Mouse (Mus musculus): Measurements from ENCODE around the gene Med23. TPM values are rescaled to one million over a fixed set of nuclear protein-coding genes. Genes with fewer than 3 reads are reported as not detected.

The Med23 gene
- polyA plus RNA-seq, 1 experiment from 2014 or later: 28.4 TPM

GRCm38 (mm10) chr10:24950223-24950622, 80.4 kb downstream of the Med23 start:
- WGBS: 77% methylated on average over 4 of the region's 4 CpGs
- Histone ChIP-seq H3K27me3 (replicated peaks; ENCODE audit: low read depth, poor library complexity, severe bottlenecking) (no peaks in the 10 kb centered on the region), H3K4me3 (no peak overlapping the region), H3K9me3 (no peaks in the 10 kb centered on the region), H3K27ac (replicated peaks) (no peak overlapping the region), H3K36me3 (replicated peaks) (no peaks in the 10 kb centered on the region), H3K4me1 (no peaks in the 10 kb centered on the region)
- no peak for DNase-seq (ENCODE audit: low spot score)

GRCm38 (mm10) chr10:24951575-24951974, 81.8 kb downstream of the Med23 start:
- no peak for DNase-seq (ENCODE audit: low spot score)
- Histone ChIP-seq H3K4me3 (no peak overlapping the region), H3K36me3 (replicated peaks) (no peaks in the 10 kb centered on the region), H3K27me3 (replicated peaks; ENCODE audit: low read depth, poor library complexity, severe bottlenecking) (no peaks in the 10 kb centered on the region), H3K4me1 (no peaks in the 10 kb centered on the region), H3K9me3 (no peaks in the 10 kb centered on the region), H3K27ac (replicated peaks) (no peak overlapping the region)
- 93% methylated on average over 8 of the region's 8 CpGs for WGBS

GRCm38 (mm10) chr10:24952549-24952948, 82.8 kb downstream of the Med23 start:
- no peak overlapping the region for H3K4me3 ChIP-seq
- no peak overlapping the region for H3K27ac ChIP-seq (replicated peaks)
- 92% methylated on average over 7 of the region's 7 CpGs for WGBS
- H3K36me3 ChIP-seq (replicated peaks): no peaks in the 10 kb centered on the region
- H3K4me1 ChIP-seq: no peaks in the 10 kb centered on the region
- H3K27me3 ChIP-seq (replicated peaks; ENCODE audit: low read depth, poor library complexity, severe bottlenecking): no peaks in the 10 kb centered on the region
- H3K9me3 ChIP-seq: no peaks in the 10 kb centered on the region
- DNase-seq (ENCODE audit: low spot score): no peak

GRCm38 (mm10) chr10:24953876-24954275, 84.1 kb downstream of the Med23 start:
- Histone ChIP-seq H3K27ac (replicated peaks) (no peak overlapping the region), H3K36me3 (replicated peaks) (no peaks in the 10 kb centered on the region), H3K27me3 (replicated peaks; ENCODE audit: low read depth, poor library complexity, severe bottlenecking) (no peaks in the 10 kb centered on the region), H3K9me3 (no peaks in the 10 kb centered on the region), H3K4me3 (no peak overlapping the region), H3K4me1 (peaks cover 6% of the 10 kb centered on the region)
- WGBS: 87% methylated on average over 6 of the region's 6 CpGs
- no peak for DNase-seq (ENCODE audit: low spot score)

- Histone ChIP-seq H3K36me3 (replicated peaks) (no peaks in the 10 kb centered on the region), H3K27ac (replicated peaks) (no peak overlapping the region), H3K27me3 (replicated peaks; ENCODE audit: low read depth, poor library complexity, severe bottlenecking) (0 out of 2 replicates have a peak, but pooled peaks cover 4% of the 10 kb centered on the region), H3K9me3 (no peaks in the 10 kb centered on the region), H3K4me3 (no peak overlapping the region), H3K4me1 (peaks cover 12% of the 10 kb centered on the region)
- DNase-seq (ENCODE audit: low spot score): no peak
- WGBS: 71% methylated on average over 15 of the region's 15 CpGs
Observed at GRCm38 (mm10) chr10:24958280-24959042, 88.7 kb downstream of the Med23 start.

- WGBS: 48% methylated on average over 15 of the region's 15 CpGs
- 0 out of 2 replicates have a peak, but pooled peaks cover 4% of the 10 kb centered on the region for H3K27me3 ChIP-seq (replicated peaks; ENCODE audit: low read depth, poor library complexity, severe bottlenecking)
- no peak overlapping the region for H3K27ac ChIP-seq (replicated peaks)
- H3K36me3 ChIP-seq (replicated peaks): no peaks in the 10 kb centered on the region
- no peak for DNase-seq (ENCODE audit: low spot score)
- H3K9me3 ChIP-seq: no peaks in the 10 kb centered on the region
- H3K4me1 ChIP-seq: peaks cover 12% of the 10 kb centered on the region
- H3K4me3 ChIP-seq: no peak overlapping the region
Observed at GRCm38 (mm10) chr10:24959043-24959916, 89.5 kb downstream of the Med23 start.

GRCm38 (mm10) chr10:24961112-24961511, 91.3 kb downstream of the Med23 start:
- Histone ChIP-seq H3K36me3 (replicated peaks) (no peaks in the 10 kb centered on the region), H3K9me3 (no peaks in the 10 kb centered on the region), H3K4me1 (peaks cover 12% of the 10 kb centered on the region), H3K27ac (replicated peaks) (no peak overlapping the region), H3K27me3 (replicated peaks; ENCODE audit: low read depth, poor library complexity, severe bottlenecking) (0 out of 2 replicates have a peak, but pooled peaks cover 4% of the 10 kb centered on the region), H3K4me3 (no peak overlapping the region)
- no peak for DNase-seq (ENCODE audit: low spot score)
- WGBS: 39% methylated on average over 2 of the region's 2 CpGs

- Histone ChIP-seq H3K27me3 (replicated peaks; ENCODE audit: low read depth, poor library complexity, severe bottlenecking) (0 out of 2 replicates have a peak, but pooled peaks cover 4% of the 10 kb centered on the region), H3K9me3 (no peaks in the 10 kb centered on the region), H3K4me3 (no peak overlapping the region), H3K27ac (replicated peaks) (no peak overlapping the region), H3K4me1 (peaks cover 12% of the 10 kb centered on the region), H3K36me3 (replicated peaks) (no peaks in the 10 kb centered on the region)
- DNase-seq (ENCODE audit: low spot score): no peak
- WGBS: 49% methylated on average over 2 of the region's 2 CpGs
Observed at GRCm38 (mm10) chr10:24961889-24962288, 92.1 kb downstream of the Med23 start.

Small RNA genes lying within 50 kb of the gene (microRNA-seq; reads per million reads assigned to microRNA genes)
- gene Mir6905: not detected

Other genes starting within 250 kb of the Med23 start
- 0.62 and 1.0 TPM in 2 replicates for gene Enpp1, start 157.8 kb upstream of the Med23 start, polyA plus RNA-seq (2016; fragmentation: Nextera tagmentation; extraction: Ambion mirVana)
- 8.8 and 9.7 TPM in 2 replicates for gene Enpp3, start 27.2 kb upstream of the Med23 start, polyA plus RNA-seq (2016; fragmentation: Nextera tagmentation; extraction: Ambion mirVana)
- gene Arg1, start 57.5 kb downstream of the Med23 start, polyA plus RNA-seq (2016; fragmentation: Nextera tagmentation; extraction: Ambion mirVana): 6.9 and 7.4 TPM in 2 replicates

Data from embryonic facial prominence, embryonic 10.5 days (tissue).